Mouse (Mus musculus): ENCODE results near the gene Rbm10. TPM values are rescaled to one million over a fixed set of nuclear protein-coding genes. Genes with fewer than 3 reads are reported as not detected.

The Rbm10 gene
- polyA plus RNA-seq, 1 experiment = not detected

GRCm38 (mm10) chrX:20644780-20645179 is 27.5 kb downstream of the Rbm10 start:
- TF ChIP-seq POLR2A (IDR thresholded peaks at IDR 0.05; ENCODE audit: insufficient read depth, low read depth, low read length) (no peak), CTCF (IDR thresholded peaks at IDR 0.05; ENCODE audit: insufficient read depth, low read depth, low read length) (no peak)
- no peaks in the 10 kb centered on the region for H3K4me1 ChIP-seq (ENCODE audit: control insufficient read depth, insufficient read depth, low read length)
- no peak overlapping the region for H3K27ac ChIP-seq (ENCODE audit: insufficient read depth, low read depth, low read length)
- H3K4me3 ChIP-seq (ENCODE audit: insufficient read depth, low read depth, low read length) = no peak overlapping the region
- WGBS = 54% methylated on average over 5 of the region's 5 CpGs

- 21% methylated on average over 5 of the region's 5 CpGs for whole genome bisulfite sequencing
- Histone ChIP-seq H3K4me3 (ENCODE audit: insufficient read depth, low read depth, low read length) (no peak overlapping the region), H3K4me1 (ENCODE audit: control insufficient read depth, insufficient read depth, low read length) (peaks cover 6% of the 10 kb centered on the region; the same call in 1 of the 2 replicates), H3K27ac (ENCODE audit: insufficient read depth, low read depth, low read length) (no peak overlapping the region)
- TF ChIP-seq POLR2A (IDR thresholded peaks at IDR 0.05; ENCODE audit: insufficient read depth, low read depth, low read length) = no peak
- no peak for TF ChIP-seq CTCF (IDR thresholded peaks at IDR 0.05; ENCODE audit: insufficient read depth, low read depth, low read length)
Observed at GRCm38 (mm10) chrX:20657593-20657992, 40.3 kb downstream of the Rbm10 start.

GRCm38 (mm10) chrX:20658026-20658652 is 40.8 kb downstream of the Rbm10 start, which contains the start of gene Uba1:
Gene Uba1 (plus strand): TSS chrX:20658326.
- Histone ChIP-seq H3K27ac (ENCODE audit: insufficient read depth, low read depth, low read length) (no peak within 1 kb of the TSS; the same call in 1 of the 2 replicates), H3K4me3 (ENCODE audit: insufficient read depth, low read depth, low read length) (peak within 1 kb of the TSS; percentile 61), H3K4me1 (ENCODE audit: control insufficient read depth, insufficient read depth, low read length) (peaks cover 6% of the 10 kb centered on the region; the same call in 1 of the 2 replicates)
- no peak for TF ChIP-seq POLR2A (IDR thresholded peaks at IDR 0.05; ENCODE audit: insufficient read depth, low read depth, low read length)
- 21% methylated on average over 27 of the region's 27 CpGs for WGBS

GRCm38 (mm10) chrX:20658891-20659406 is 41.6 kb downstream of the Rbm10 start:
- H3K4me3 ChIP-seq (ENCODE audit: insufficient read depth, low read depth, low read length) = peak overlapping the region; percentile 61
- WGBS = 16% methylated on average over 24 of the region's 24 CpGs
- TF ChIP-seq CTCF (IDR thresholded peaks at IDR 0.05; ENCODE audit: insufficient read depth, low read depth, low read length) (no peak), POLR2A (IDR thresholded peaks at IDR 0.05; ENCODE audit: insufficient read depth, low read depth, low read length) (no peak)
- H3K27ac ChIP-seq (ENCODE audit: insufficient read depth, low read depth, low read length) = no peak overlapping the region; the same call in 1 of the 2 replicates
- peaks cover 6% of the 10 kb centered on the region; the same call in 1 of the 2 replicates for H3K4me1 ChIP-seq (ENCODE audit: control insufficient read depth, insufficient read depth, low read length)

GRCm38 (mm10) chrX:20662317-20662715 is 45.0 kb downstream of the Rbm10 start:
- WGBS = 27% methylated on average over 5 of the region's 5 CpGs
- TF ChIP-seq POLR2A (IDR thresholded peaks at IDR 0.05; ENCODE audit: insufficient read depth, low read depth, low read length) = no peak
- TF ChIP-seq CTCF (IDR thresholded peaks at IDR 0.05; ENCODE audit: insufficient read depth, low read depth, low read length) = no peak
- no peak overlapping the region for H3K27ac ChIP-seq (ENCODE audit: insufficient read depth, low read depth, low read length)
- H3K4me3 ChIP-seq (ENCODE audit: insufficient read depth, low read depth, low read length) = no peak overlapping the region
- H3K4me1 ChIP-seq (ENCODE audit: control insufficient read depth, insufficient read depth, low read length) = peaks cover 9% of the 10 kb centered on the region; the same call in 1 of the 2 replicates

- 13% methylated on average over 28 of the region's 28 CpGs for WGBS
- peaks cover 9% of the 10 kb centered on the region; the same call in 1 of the 2 replicates for H3K4me1 ChIP-seq (ENCODE audit: control insufficient read depth, insufficient read depth, low read length)
- peak overlapping the region; percentile 95 for H3K27ac ChIP-seq (ENCODE audit: insufficient read depth, low read depth, low read length)
- TF ChIP-seq CTCF (IDR thresholded peaks at IDR 0.05; ENCODE audit: insufficient read depth, low read depth, low read length) (no peak), POLR2A (IDR thresholded peaks at IDR 0.05; ENCODE audit: insufficient read depth, low read depth, low read length) (peak; percentile 60; the same call in 1 of the 2 replicates)
- H3K4me3 ChIP-seq (ENCODE audit: insufficient read depth, low read depth, low read length) = peak overlapping the region; percentile 93
Observed at GRCm38 (mm10) chrX:20662716-20663443, 45.6 kb downstream of the Rbm10 start.

GRCm38 (mm10) chrX:20663444-20663790 is 46.1 kb downstream of the Rbm10 start:
- peak overlapping the region; percentile 57; the same call in 1 of the 2 replicates for H3K27ac ChIP-seq (ENCODE audit: insufficient read depth, low read depth, low read length)
- TF ChIP-seq POLR2A (IDR thresholded peaks at IDR 0.05; ENCODE audit: insufficient read depth, low read depth, low read length) (no peak), CTCF (IDR thresholded peaks at IDR 0.05; ENCODE audit: insufficient read depth, low read depth, low read length) (no peak)
- WGBS = 15% methylated on average over 9 of the region's 9 CpGs
- H3K4me1 ChIP-seq (ENCODE audit: control insufficient read depth, insufficient read depth, low read length) = peaks cover 9% of the 10 kb centered on the region; the same call in 1 of the 2 replicates
- peak overlapping the region; percentile 93 for H3K4me3 ChIP-seq (ENCODE audit: insufficient read depth, low read depth, low read length)

GRCm38 (mm10) chrX:20687519-20688067 is 70.3 kb downstream of the Rbm10 start, which contains the start of gene Cdk16:
Gene Cdk16 (plus strand): TSS chrX:20687954.
- WGBS = 16% methylated on average over 16 of the region's 16 CpGs
- no peak for TF ChIP-seq POLR2A (IDR thresholded peaks at IDR 0.05; ENCODE audit: insufficient read depth, low read depth, low read length)
- no peak for TF ChIP-seq CTCF (IDR thresholded peaks at IDR 0.05; ENCODE audit: insufficient read depth, low read depth, low read length)
- no peaks in the 10 kb centered on the region for H3K4me1 ChIP-seq (ENCODE audit: control insufficient read depth, insufficient read depth, low read length)
- peak within 1 kb of the TSS; percentile 98 for H3K27ac ChIP-seq (ENCODE audit: insufficient read depth, low read depth, low read length)
- peak within 1 kb of the TSS; percentile 59 for H3K4me3 ChIP-seq (ENCODE audit: insufficient read depth, low read depth, low read length)

Data from olfactory bulb, adult 2 months (tissue).